Mouse (Mus musculus) cerebellum, postnatal 25 days (tissue): ENCODE measurements at regions not wholly inside any gene's neighbourhood (a gene's known extent, or its start where the extent isn't known, plus 50 kb on each side); places are given as distances from the start of the nearest gene placed in this dataset.

ENCODE experiments used
- DNase-seq, 2 experiments: peaks; one replicate each; pipeline ENCODE4 v3.0.0; 2021; ENCODE audit warnings: mixed read lengths in 2 of 2

DNA sequence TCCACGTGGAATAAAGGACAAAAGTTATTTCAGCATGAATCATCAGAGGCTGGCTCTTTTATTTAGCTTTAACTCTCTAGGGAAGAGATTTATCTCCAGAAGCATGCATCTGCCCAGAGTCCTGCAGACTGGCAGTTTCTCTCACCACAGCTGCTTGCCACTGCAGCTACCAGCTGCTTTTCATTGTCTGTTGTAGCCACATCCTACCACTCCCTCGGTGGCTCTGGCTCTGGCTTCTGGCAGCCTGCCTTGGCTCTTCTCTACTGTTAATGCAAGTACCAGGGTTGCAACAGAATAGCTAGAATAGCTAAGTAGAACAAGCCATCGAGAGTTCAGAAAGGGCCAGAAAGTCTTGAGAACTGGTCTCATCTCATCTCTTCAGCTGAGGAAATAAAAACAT is 1014.2 kb downstream of the Nsun3 start:
- DNase-seq: peak in 1 of 2 experiments; percentile 3

GRCm38 (mm10) chr16:61727709-61728108 is 1058.9 kb downstream of the Nsun3 start:
- DNase-seq: no peak
